Mouse (Mus musculus) midbrain, embryonic 16.5 days (tissue): ENCODE results near the gene Esrrg. TPM values are rescaled to one million over a fixed set of nuclear protein-coding genes. Genes with fewer than 3 reads are reported as not detected.

Source experiments
- ATAC-seq: fragments of 200-750 bp; cut with Nextera tagmentation; 2 replicates; pipeline ENCODE4 v1.8.0; 2017; ENCODE audit warnings: moderate TSS enrichment
- H3K27ac ChIP-seq: fragments of 300-500 bp; sonication (generic); 2 replicates; pipeline ENCODE4 v1.5.1; 2014; ENCODE audit warnings: mild to moderate bottlenecking, low read length, mixed read lengths
- H3K27me3 ChIP-seq: fragments of 300-500 bp; sonication (generic); 2 replicates; pipeline ENCODE4 v1.6.1; 2014; ENCODE audit warnings: low read depth, low read length, mixed read lengths; ENCODE audit not compliant: control insufficient read depth, insufficient read depth
- H3K36me3 ChIP-seq: fragments of 300-500 bp; sonication (generic); 2 replicates; pipeline ENCODE4 v1.6.1; 2014; ENCODE audit warnings: mild to moderate bottlenecking, low read length, moderate library complexity, mixed read lengths; ENCODE audit not compliant: control insufficient read depth, insufficient read depth
- H3K4me1 ChIP-seq: fragments of 300-500 bp; sonication (generic); 2 replicates; pipeline ENCODE4 v1.6.1; 2014; ENCODE audit warnings: mild to moderate bottlenecking, low read length, mixed read lengths; ENCODE audit not compliant: control insufficient read depth, insufficient read depth
- H3K4me2 ChIP-seq: fragments of 300-500 bp; sonication (generic); 2 replicates; pipeline ENCODE4 v1.6.1; 2014; ENCODE audit warnings: mild to moderate bottlenecking, low read length, mixed read lengths
- H3K4me3 ChIP-seq: fragments of 300-500 bp; sonication (generic); 2 replicates; pipeline ENCODE4 v1.5.1; 2014; ENCODE audit warnings: low read depth, mild to moderate bottlenecking, low read length, moderate library complexity, mixed read lengths
- H3K9ac ChIP-seq: fragments of 300-500 bp; sonication (generic); 2 replicates; pipeline ENCODE4 v1.6.1; 2014; ENCODE audit warnings: low read depth, low read length, mixed read lengths
- H3K9me3 ChIP-seq: fragments of 300-500 bp; sonication (generic); replicated peaks from 2 replicates; pipeline ENCODE4 v1.6.1; 2014; ENCODE audit warnings: mild to moderate bottlenecking, low read length, mixed read lengths; ENCODE audit not compliant: control insufficient read depth, poor library complexity, severe bottlenecking
- WGBS: fragments of 180-500 bp; shearing (Covaris S2); extraction: QIAGEN DNeasy Blood & Tissue Kit; methylation state at CpG from one replicate; pipeline ENCODE4 v1.1.7; 2014; 5-methylcytosine and 5-hydroxymethylcytosine counted together
- polyA plus RNA-seq: library from polyadenylated mRNA; unstranded; fragments of >200 nt; fragmentation: Nextera tagmentation; extraction: Ambion mirVana; gene quantifications from 2 replicates; pipeline ENCODE4 v1.2.1, GENCODE M21; 2015

The Esrrg gene
- polyA plus RNA-seq, 1 experiment from 2014 or later, result 24.9 TPM

- H3K9ac ChIP-seq, result no peak overlapping the region
- H3K4me3 ChIP-seq, result no peak overlapping the region
- ATAC-seq, result no peak
- H3K4me1 ChIP-seq, result 0 out of 2 replicates have a peak, but pooled peaks cover 7% of the 10 kb centered on the region
- H3K4me2 ChIP-seq, result no peak overlapping the region
- H3K9me3 ChIP-seq, result no peaks in the 10 kb centered on the region
- no peaks in the 10 kb centered on the region for H3K27me3 ChIP-seq
- 68% methylated on average over 9 of the region's 9 CpGs for WGBS
- H3K27ac ChIP-seq, result no peak overlapping the region
- no peaks in the 10 kb centered on the region for H3K36me3 ChIP-seq
These were observed 52.4 kb downstream of the Esrrg start for GRCm38 (mm10) chr1:187660963-187661362.

- Histone ChIP-seq H3K27me3 (no peaks in the 10 kb centered on the region), H3K36me3 (no peaks in the 10 kb centered on the region), H3K4me2 (no peak overlapping the region), H3K9me3 (no peaks in the 10 kb centered on the region), H3K4me3 (no peak overlapping the region), H3K9ac (no peak overlapping the region), H3K27ac (no peak overlapping the region), H3K4me1 (0 out of 2 replicates have a peak, but pooled peaks cover 7% of the 10 kb centered on the region)
- WGBS, result 44% methylated on average over 12 of the region's 12 CpGs
- ATAC-seq, result no peak
These were observed 53.6 kb downstream of the Esrrg start for GRCm38 (mm10) chr1:187662083-187662609.

GRCm38 (mm10) chr1:187663376-187663775, 54.8 kb downstream of the Esrrg start:
- Histone ChIP-seq H3K36me3 (no peaks in the 10 kb centered on the region), H3K27me3 (no peaks in the 10 kb centered on the region), H3K4me2 (no peak overlapping the region), H3K27ac (no peak overlapping the region), H3K4me3 (no peak overlapping the region), H3K4me1 (0 out of 2 replicates have a peak, but pooled peaks cover 7% of the 10 kb centered on the region), H3K9ac (no peak overlapping the region), H3K9me3 (no peaks in the 10 kb centered on the region)
- 27% methylated on average over 6 of the region's 6 CpGs for WGBS
- ATAC-seq, result no peak

- ATAC-seq, result no peak
- no peaks in the 10 kb centered on the region for H3K9me3 ChIP-seq
- no peak overlapping the region for H3K27ac ChIP-seq
- WGBS, result 92% methylated on average over 7 of the region's 7 CpGs
- H3K4me3 ChIP-seq, result no peak overlapping the region
- H3K4me2 ChIP-seq, result no peak overlapping the region
- no peak overlapping the region for H3K9ac ChIP-seq
- H3K27me3 ChIP-seq, result no peaks in the 10 kb centered on the region
- 0 out of 2 replicates have a peak, but pooled peaks cover 7% of the 10 kb centered on the region for H3K4me1 ChIP-seq
- no peaks in the 10 kb centered on the region for H3K36me3 ChIP-seq
These were observed 55.7 kb downstream of the Esrrg start for GRCm38 (mm10) chr1:187664261-187664660.

- no peak overlapping the region for H3K4me3 ChIP-seq
- H3K36me3 ChIP-seq, result no peaks in the 10 kb centered on the region
- H3K27me3 ChIP-seq, result no peaks in the 10 kb centered on the region
- no peak for ATAC-seq
- WGBS, result 34% methylated on average over 10 of the region's 10 CpGs
- no peaks in the 10 kb centered on the region for H3K9me3 ChIP-seq
- 0 out of 2 replicates have a peak, but pooled peaks cover 7% of the 10 kb centered on the region for H3K4me1 ChIP-seq
- H3K9ac ChIP-seq, result no peak overlapping the region
- H3K27ac ChIP-seq, result no peak overlapping the region
- no peak overlapping the region for H3K4me2 ChIP-seq
These were observed 57.5 kb downstream of the Esrrg start for GRCm38 (mm10) chr1:187665901-187666600.

- H3K9ac ChIP-seq, result no peak overlapping the region
- no peak overlapping the region for H3K4me2 ChIP-seq
- no peaks in the 10 kb centered on the region for H3K27me3 ChIP-seq
- H3K9me3 ChIP-seq, result no peaks in the 10 kb centered on the region
- 96% methylated on average over 6 of the region's 6 CpGs for whole genome bisulfite sequencing
- no peak overlapping the region for H3K27ac ChIP-seq
- no peak overlapping the region for H3K4me3 ChIP-seq
- H3K4me1 ChIP-seq, result no peaks in the 10 kb centered on the region
- no peak for ATAC-seq
- H3K36me3 ChIP-seq, result no peaks in the 10 kb centered on the region
These were observed 61.2 kb downstream of the Esrrg start for GRCm38 (mm10) chr1:187669746-187670145.

GRCm38 (mm10) chr1:187672446-187672845, 63.9 kb downstream of the Esrrg start:
- Histone ChIP-seq H3K27ac (no peak overlapping the region), H3K4me1 (no peaks in the 10 kb centered on the region), H3K4me3 (no peak overlapping the region), H3K36me3 (no peaks in the 10 kb centered on the region), H3K9me3 (no peaks in the 10 kb centered on the region), H3K27me3 (no peaks in the 10 kb centered on the region), H3K4me2 (no peak overlapping the region), H3K9ac (no peak overlapping the region)
- WGBS, result 63% methylated on average over 5 of the region's 5 CpGs
- ATAC-seq, result no peak

GRCm38 (mm10) chr1:187674771-187675186, 66.2 kb downstream of the Esrrg start:
- Histone ChIP-seq H3K27me3 (no peaks in the 10 kb centered on the region), H3K4me1 (no peaks in the 10 kb centered on the region), H3K27ac (no peak overlapping the region), H3K9me3 (no peaks in the 10 kb centered on the region), H3K4me2 (no peak overlapping the region), H3K9ac (no peak overlapping the region), H3K36me3 (no peaks in the 10 kb centered on the region), H3K4me3 (no peak overlapping the region)
- ATAC-seq, result no peak
- 66% methylated on average over 10 of the region's 10 CpGs for WGBS

- H3K9me3 ChIP-seq, result no peaks in the 10 kb centered on the region
- no peak overlapping the region for H3K4me2 ChIP-seq
- no peak overlapping the region for H3K9ac ChIP-seq
- no peaks in the 10 kb centered on the region for H3K27me3 ChIP-seq
- WGBS, result 78% methylated on average over 10 of the region's 10 CpGs
- H3K4me3 ChIP-seq, result no peak overlapping the region
- H3K27ac ChIP-seq, result no peak overlapping the region
- no peaks in the 10 kb centered on the region for H3K36me3 ChIP-seq
- no peak for ATAC-seq
- H3K4me1 ChIP-seq, result no peaks in the 10 kb centered on the region
These were observed 68.0 kb downstream of the Esrrg start for GRCm38 (mm10) chr1:187676626-187677025.
